Mouse (Mus musculus): ENCODE results near the gene Ppp1r18.

The Ppp1r18 gene

GRCm38 (mm10) chr17:35915538-35916296 lies 50.3 kb downstream of the Ppp1r18 start:
- no peak for DNase-seq

GRCm38 (mm10) chr17:35916297-35917142 lies 51.1 kb downstream of the Ppp1r18 start, which contains the start of the genes Mrps18b and Ppp1r10:
Gene Mrps18b (minus strand): TSS chr17:35916389.
Gene Ppp1r10 (plus strand): TSS chr17:35916434.
- peak; percentile 100 for DNase-seq

GRCm38 (mm10) chr17:35917143-35917462 lies 51.7 kb downstream of the Ppp1r18 start:
- DNase-seq = no peak

- DNase-seq = peak; percentile 95
Observed at GRCm38 (mm10) chr17:35917463-35918251, 52.3 kb downstream of the Ppp1r18 start.

GRCm38 (mm10) chr17:35918276-35919059 lies 53.1 kb downstream of the Ppp1r18 start:
- peak; percentile 94 for DNase-seq

- peak; percentile 99 for DNase-seq
Observed at GRCm38 (mm10) chr17:35919060-35919715, 53.8 kb downstream of the Ppp1r18 start.

- no peak for DNase-seq
Observed at GRCm38 (mm10) chr17:35919864-35920301, 54.5 kb downstream of the Ppp1r18 start.

- no peak for DNase-seq
Observed at GRCm38 (mm10) chr17:35920384-35920783, 55.0 kb downstream of the Ppp1r18 start.

- no peak for DNase-seq
Observed at GRCm38 (mm10) chr17:35920862-35921562, 55.6 kb downstream of the Ppp1r18 start.

- no peak for DNase-seq
Observed at GRCm38 (mm10) chr17:35921710-35922109, 56.3 kb downstream of the Ppp1r18 start.

- peak; percentile 84 for DNase-seq
Observed at GRCm38 (mm10) chr17:35922566-35922965, 57.2 kb downstream of the Ppp1r18 start.

GRCm38 (mm10) chr17:35923281-35923680 lies 57.9 kb downstream of the Ppp1r18 start:
- no peak for DNase-seq

Measured in heart, adult 11 months (tissue).